Mouse (Mus musculus) kidney, postnatal 0 days (tissue): ENCODE measurements around the gene Dnah7a. TPM values are rescaled to one million over a fixed set of nuclear protein-coding genes. Genes with fewer than 3 reads are reported as not detected.
"Not testable (repeated sequence)": the region's sequence is repeated elsewhere in the genome, so short reads cannot be mapped to it uniquely, and the experiment has no call there.

Experiments
- ATAC-seq: fragments of 200-750 bp; cut with Nextera tagmentation; replicated peaks from 2 replicates; pipeline ENCODE4 v1.8.0; 2017; ENCODE audit warnings: low read depth, moderate number of reproducible peaks, moderate TSS enrichment, moderate library complexity; ENCODE audit not compliant: low FRiP score
- DNase-seq: peaks from one replicate; pipeline ENCODE4 v3.0.0-alpha.2; 2016; ENCODE audit warnings: low spot score
- H3K27ac ChIP-seq: fragments of 300-500 bp; sonication (generic); 2 replicates; pipeline ENCODE4 v1.5.1; 2014; ENCODE audit warnings: mild to moderate bottlenecking
- H3K27me3 ChIP-seq: fragments of 300-500 bp; sonication (generic); 2 replicates; pipeline ENCODE4 v1.6.1; 2014; ENCODE audit warnings: low read length, mixed read lengths; ENCODE audit not compliant: insufficient read depth
- H3K36me3 ChIP-seq: fragments of 300-500 bp; sonication (generic); 2 replicates; pipeline ENCODE4 v1.6.1; 2014; ENCODE audit warnings: low read length, mixed read lengths; ENCODE audit not compliant: insufficient read depth
- H3K4me1 ChIP-seq: fragments of 300-500 bp; sonication (generic); replicated peaks from 2 replicates; pipeline ENCODE4 v1.6.1; 2014; ENCODE audit warnings: antibody characterized with exemption, low read length, mixed read lengths; ENCODE audit not compliant: insufficient read depth
- H3K4me2 ChIP-seq: fragments of 300-500 bp; sonication (generic); 2 replicates; pipeline ENCODE4 v1.6.1; 2014; ENCODE audit warnings: mild to moderate bottlenecking, low read length, moderate library complexity, mixed read lengths
- H3K4me3 ChIP-seq: fragments of 300-500 bp; sonication (generic); replicated peaks from 2 replicates; pipeline ENCODE4 v1.5.1; 2014; ENCODE audit warnings: low read depth, low read length
- H3K9ac ChIP-seq: fragments of 300-500 bp; sonication (generic); 2 replicates; pipeline ENCODE4 v1.6.1; 2014; ENCODE audit warnings: low read depth, low read length
- H3K9me3 ChIP-seq: fragments of 300-500 bp; sonication (generic); replicated peaks from 2 replicates; pipeline ENCODE4 v1.6.1; 2016; ENCODE audit warnings: low read length, inconsistent platforms, mixed read lengths
- CTCF ChIP-seq: IDR thresholded peaks from 2 replicates; pipeline ENCODE4 v1.5.1; 2016; ENCODE audit warnings: antibody characterized with exemption, low read depth, mild to moderate bottlenecking, moderate library complexity
- WGBS: fragments of 180-500 bp; shearing (Covaris S2); extraction: QIAGEN DNeasy Blood & Tissue Kit; methylation state at CpG from one replicate; pipeline ENCODE4 v1.1.7; 2014; 5-methylcytosine and 5-hydroxymethylcytosine counted together
- polyA plus RNA-seq: library from polyadenylated mRNA; unstranded; fragments of >200 nt; fragmentation: Nextera tagmentation; extraction: Ambion mirVana; gene quantifications from 2 replicates; pipeline ENCODE4 v1.2.1, GENCODE M21; 2015

The Dnah7a gene
- polyA plus RNA-seq, 1 experiment from 2014 or later = 0.55 TPM

DNA sequence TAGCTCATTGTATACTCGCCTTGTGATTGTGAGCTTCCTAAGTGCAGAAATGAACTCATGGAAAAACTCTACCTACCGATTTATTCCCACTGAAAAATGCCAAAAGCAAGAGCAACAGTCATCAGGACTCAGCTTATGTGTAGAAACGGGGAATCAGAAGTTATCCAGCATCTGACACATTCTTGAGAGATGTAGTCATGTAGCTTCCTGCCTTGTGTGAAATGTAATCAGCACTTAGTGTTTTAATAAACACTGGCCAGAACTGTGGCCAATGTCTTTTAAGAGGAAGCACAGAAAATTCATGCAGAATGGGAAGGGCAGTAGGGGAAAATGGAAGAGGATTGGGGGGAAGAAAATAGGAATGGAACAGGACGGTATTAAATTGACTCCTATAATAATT is 232.9 kb downstream of the Dnah7a start:
- no peak for DNase-seq
- Histone ChIP-seq H3K27ac (no peak overlapping the region), H3K36me3 (no peaks in the 10 kb centered on the region), H3K4me1 (no peaks in the 10 kb centered on the region), H3K4me2 (no peak overlapping the region), H3K4me3 (no peak overlapping the region), H3K9me3 (no peaks in the 10 kb centered on the region), H3K27me3 (no peaks in the 10 kb centered on the region), H3K9ac (no peak overlapping the region)
- no peak for TF ChIP-seq CTCF
- WGBS = 68% methylated on average over 4 of the region's 4 CpGs
- no peak for ATAC-seq

DNA sequence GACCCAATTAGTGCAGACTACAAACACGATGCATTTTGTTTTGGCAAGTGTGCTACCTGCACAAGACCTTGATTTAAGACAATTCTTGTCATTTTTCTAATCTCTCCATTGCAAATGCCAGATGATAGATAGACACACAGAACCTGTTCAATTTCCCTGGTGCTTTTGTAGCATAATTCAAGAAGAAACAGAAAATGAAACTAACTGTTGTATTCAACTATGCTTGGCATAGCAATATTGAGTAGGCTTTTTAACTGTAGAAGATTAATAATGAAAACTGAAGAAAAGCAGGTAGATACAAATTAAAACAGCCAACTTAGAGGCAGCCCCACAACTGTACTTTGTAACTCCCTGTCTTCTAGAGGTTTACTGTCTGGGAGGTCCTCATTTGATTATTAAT is 234.5 kb downstream of the Dnah7a start:
- not testable (repeated sequence) for H3K9ac ChIP-seq, ATAC-seq, H3K27me3 ChIP-seq, H3K9me3 ChIP-seq, H3K4me3 ChIP-seq, H3K4me1 ChIP-seq, H3K36me3 ChIP-seq, H3K4me2 ChIP-seq, DNase-seq, H3K27ac ChIP-seq
- 66% methylated on average over 1 of the region's 1 CpGs for WGBS

DNA sequence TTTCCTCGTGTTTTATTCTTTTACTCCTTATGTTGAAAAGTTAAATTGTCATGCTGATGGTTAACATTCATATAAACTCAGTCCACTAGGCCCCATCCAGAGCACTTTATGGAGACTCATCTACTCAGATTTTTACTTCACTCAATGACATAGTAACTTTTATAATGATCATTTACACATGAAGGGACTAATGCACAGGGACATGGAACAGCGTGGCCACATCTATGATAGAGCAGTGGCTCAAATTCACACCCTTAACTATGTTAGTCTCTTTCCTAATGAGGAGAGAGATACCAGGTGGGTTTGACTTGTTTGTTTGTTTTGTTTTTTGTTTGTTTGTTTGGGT is 239.3 kb downstream of the Dnah7a start:
- ATAC-seq = no peak
- Histone ChIP-seq H3K27me3 (no peaks in the 10 kb centered on the region), H3K4me3 (no peak overlapping the region), H3K36me3 (no peaks in the 10 kb centered on the region), H3K4me1 (no peaks in the 10 kb centered on the region), H3K27ac (no peak overlapping the region), H3K9me3 (no peaks in the 10 kb centered on the region), H3K4me2 (no peak overlapping the region), H3K9ac (no peak overlapping the region)
- DNase-seq = no peak
- TF ChIP-seq CTCF = no peak
- WGBS = 78% methylated on average over 2 of the region's 2 CpGs

DNA sequence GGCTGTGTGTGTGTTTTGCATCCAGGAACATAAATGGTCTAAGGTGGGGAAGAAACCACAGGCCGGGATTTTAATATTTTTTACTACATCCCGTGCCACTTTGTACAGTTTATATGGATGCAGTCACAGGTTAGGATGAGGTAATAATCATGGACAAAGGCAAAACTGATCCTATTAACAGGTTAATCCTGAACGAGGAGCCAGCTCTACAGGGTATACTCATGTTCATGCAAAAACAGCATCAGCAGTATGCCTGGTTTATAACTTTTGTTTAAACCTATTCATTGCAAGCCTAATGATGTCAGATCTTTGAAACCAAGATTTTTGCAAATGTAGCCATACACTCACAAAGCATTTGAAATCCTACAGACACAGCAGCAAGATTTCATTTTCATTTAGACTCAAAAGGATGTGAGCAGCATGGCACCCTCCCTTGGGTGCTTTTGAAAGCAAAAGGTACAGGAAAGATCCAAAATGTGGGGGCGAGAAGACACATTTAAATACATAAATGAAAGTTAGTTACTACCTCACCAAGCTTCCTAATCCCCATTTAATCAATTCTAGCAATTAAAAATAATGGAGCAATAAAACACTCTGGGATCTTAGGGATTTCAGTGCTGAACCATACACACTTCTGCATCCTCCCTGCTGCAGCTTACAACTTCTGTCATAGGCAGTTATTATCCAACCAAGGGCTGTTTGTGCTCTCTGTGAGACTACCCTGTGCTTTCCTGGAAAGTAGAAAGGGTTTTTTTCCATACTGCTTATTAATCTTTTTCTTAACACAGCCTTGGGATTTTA is 239.9 kb downstream of the Dnah7a start:
- 85% methylated on average over 4 of the region's 4 CpGs for WGBS

DNA sequence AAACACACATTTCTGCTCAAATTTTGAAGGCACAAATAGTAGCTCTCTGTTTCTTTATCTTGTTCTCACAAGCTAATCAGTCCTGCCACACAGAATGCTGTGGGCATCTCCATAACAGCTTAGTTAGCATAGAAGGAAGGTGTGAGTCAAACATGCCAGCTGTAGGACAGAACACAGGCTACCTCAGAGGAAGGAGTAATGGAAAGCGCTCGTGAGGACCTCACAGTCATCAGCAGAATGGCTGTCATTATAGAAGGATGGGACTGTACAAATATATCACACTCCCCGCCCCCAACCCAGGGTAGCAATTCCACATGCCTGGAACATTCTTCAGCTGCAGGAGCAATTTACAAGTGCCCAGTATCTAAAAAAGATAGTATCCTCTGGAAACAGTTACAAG is 267.4 kb downstream of the Dnah7a start:
- not testable (repeated sequence) for DNase-seq, H3K27me3 ChIP-seq, H3K4me1 ChIP-seq, H3K36me3 ChIP-seq, H3K4me3 ChIP-seq, H3K4me2 ChIP-seq, H3K9ac ChIP-seq, ATAC-seq, H3K9me3 ChIP-seq, H3K27ac ChIP-seq
- 80% methylated on average over 3 of the region's 3 CpGs for WGBS

More for the DNA sequence above, 239.9 kb downstream of the Dnah7a start:
- not testable (repeated sequence) for H3K27ac ChIP-seq, H3K27me3 ChIP-seq, H3K9ac ChIP-seq, H3K4me3 ChIP-seq, H3K4me2 ChIP-seq, H3K4me1 ChIP-seq, H3K36me3 ChIP-seq, H3K9me3 ChIP-seq, ATAC-seq, DNase-seq

DNA sequence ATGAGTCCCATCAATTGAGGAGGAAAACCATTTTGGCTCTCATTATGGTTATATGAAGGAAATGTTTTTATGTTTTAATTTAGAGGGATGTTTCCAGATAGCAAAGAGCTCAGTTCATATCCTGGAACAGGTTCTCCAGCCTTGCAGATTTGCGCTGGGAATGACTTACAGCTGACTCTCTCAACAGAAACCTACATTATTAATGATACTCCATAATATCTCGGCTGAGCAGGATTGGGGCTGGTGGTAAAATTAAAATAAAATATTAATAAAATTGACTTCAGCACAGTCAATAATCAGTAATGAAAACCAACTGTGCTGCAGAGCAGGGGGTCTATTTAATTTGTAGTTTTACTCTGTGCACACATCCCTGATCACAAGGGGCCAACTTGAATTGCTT is 274.2 kb downstream of the Dnah7a start:
- not testable (repeated sequence) for H3K9ac ChIP-seq, ATAC-seq, H3K9me3 ChIP-seq, H3K4me1 ChIP-seq, H3K36me3 ChIP-seq, H3K27ac ChIP-seq, H3K4me2 ChIP-seq, H3K27me3 ChIP-seq, DNase-seq, H3K4me3 ChIP-seq
- 84% methylated on average over 2 of the region's 2 CpGs for WGBS

DNA sequence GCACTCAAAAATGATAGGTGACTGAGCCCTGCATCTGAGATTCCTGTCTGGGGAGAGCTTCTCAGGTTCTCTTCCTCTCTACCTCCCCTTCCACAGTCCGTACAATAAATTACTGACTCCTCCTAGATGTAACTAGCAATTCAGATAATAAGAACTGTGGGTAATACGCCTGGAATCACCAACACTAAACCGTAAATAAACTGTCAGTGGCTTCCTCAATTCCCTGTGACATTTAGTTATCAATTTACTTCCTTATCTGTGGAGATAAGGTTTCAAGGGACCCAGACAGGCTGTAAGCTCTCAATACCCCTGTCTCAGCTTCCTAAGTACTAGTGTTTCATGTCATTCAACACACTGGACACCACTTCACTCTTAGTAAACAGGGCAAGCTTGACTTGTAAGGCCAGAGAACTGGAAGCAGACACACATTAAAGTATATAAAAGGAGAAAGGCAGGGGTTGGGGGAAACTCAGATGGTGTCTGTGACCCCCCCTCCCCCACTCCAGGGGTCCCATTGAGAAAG is 300.7 kb downstream of the Dnah7a start:
- no peak for TF ChIP-seq CTCF
- H3K9ac ChIP-seq = no peak overlapping the region
- no peaks in the 10 kb centered on the region for H3K9me3 ChIP-seq
- H3K27ac ChIP-seq = no peak overlapping the region
- H3K4me3 ChIP-seq = no peak overlapping the region
- no peak overlapping the region for H3K4me2 ChIP-seq
- H3K4me1 ChIP-seq = no peaks in the 10 kb centered on the region
- H3K27me3 ChIP-seq = no peaks in the 10 kb centered on the region
- DNase-seq = no peak
- ATAC-seq = no peak
- H3K36me3 ChIP-seq = no peaks in the 10 kb centered on the region
- 36% methylated on average over 3 of the region's 3 CpGs for WGBS

DNA sequence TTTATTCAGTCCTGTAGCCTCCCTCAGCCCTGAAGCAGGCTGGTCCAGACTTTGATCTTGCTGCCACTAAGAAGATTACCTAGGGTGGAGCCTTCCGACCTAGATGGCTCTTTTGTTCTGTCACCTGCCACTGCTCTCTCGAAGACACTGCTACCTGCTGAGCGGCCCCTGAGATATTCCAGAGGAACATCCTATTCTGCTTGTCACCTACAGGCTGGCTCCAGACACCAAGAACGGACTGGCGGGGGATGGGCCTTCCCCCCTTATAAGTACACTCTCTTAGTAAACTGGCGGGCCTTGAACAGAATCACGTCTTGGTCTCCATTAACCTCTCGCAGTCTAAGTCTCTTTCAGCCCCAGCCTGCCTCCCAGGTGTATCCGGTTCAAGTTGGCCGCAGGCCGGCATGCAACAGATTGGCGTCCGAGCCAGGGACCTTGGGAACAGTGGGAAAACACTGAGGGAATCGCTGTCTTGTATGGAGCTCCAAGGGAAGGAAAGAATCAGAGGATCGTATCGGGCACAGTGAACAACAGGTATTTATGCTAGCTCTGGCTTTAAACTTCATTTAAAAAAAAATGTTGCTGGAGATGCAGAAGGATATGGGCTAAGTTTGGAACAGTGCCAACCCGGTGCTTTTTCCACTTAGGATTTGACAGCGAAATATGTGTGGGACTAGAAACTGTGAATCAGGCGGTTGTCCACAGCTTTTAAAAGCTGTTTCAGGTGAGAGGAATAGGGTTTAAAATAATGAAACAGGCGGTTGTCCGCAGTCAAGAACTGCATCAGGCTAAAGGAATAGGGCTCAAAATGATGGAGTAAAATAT is 312.4 kb downstream of the Dnah7a start:
- not testable (repeated sequence) for ATAC-seq, H3K36me3 ChIP-seq, H3K4me3 ChIP-seq, H3K9me3 ChIP-seq, H3K27ac ChIP-seq, H3K27me3 ChIP-seq, H3K9ac ChIP-seq, H3K4me1 ChIP-seq
- peak; percentile 13 for DNase-seq
- WGBS = 30% methylated on average over 21 of the region's 21 CpGs
- H3K4me2 ChIP-seq = peak overlapping the region; percentile 37
